Mouse (Mus musculus) G1E-ER4 (cell line): Measurements from ENCODE around the gene St6galnac5. TPM values are rescaled to one million over a fixed set of nuclear protein-coding genes. Genes with fewer than 3 reads are reported as not detected.

Experiments used
- GATA1 ChIP-seq: IDR thresholded peaks from one replicate; pipeline ENCODE4 v1.8.0; 2012; ENCODE audit warnings: low read length, inconsistent platforms
- polyA plus RNA-seq: library from polyadenylated mRNA; stranded (reverse); fragments of >175 nt; gene quantifications from 2 replicates; pipeline ENCODE4 v1.2.3, GENCODE M21; 2012

St6galnac5 gene
- polyA plus RNA-seq, 1 experiment, result not detected

DNA sequence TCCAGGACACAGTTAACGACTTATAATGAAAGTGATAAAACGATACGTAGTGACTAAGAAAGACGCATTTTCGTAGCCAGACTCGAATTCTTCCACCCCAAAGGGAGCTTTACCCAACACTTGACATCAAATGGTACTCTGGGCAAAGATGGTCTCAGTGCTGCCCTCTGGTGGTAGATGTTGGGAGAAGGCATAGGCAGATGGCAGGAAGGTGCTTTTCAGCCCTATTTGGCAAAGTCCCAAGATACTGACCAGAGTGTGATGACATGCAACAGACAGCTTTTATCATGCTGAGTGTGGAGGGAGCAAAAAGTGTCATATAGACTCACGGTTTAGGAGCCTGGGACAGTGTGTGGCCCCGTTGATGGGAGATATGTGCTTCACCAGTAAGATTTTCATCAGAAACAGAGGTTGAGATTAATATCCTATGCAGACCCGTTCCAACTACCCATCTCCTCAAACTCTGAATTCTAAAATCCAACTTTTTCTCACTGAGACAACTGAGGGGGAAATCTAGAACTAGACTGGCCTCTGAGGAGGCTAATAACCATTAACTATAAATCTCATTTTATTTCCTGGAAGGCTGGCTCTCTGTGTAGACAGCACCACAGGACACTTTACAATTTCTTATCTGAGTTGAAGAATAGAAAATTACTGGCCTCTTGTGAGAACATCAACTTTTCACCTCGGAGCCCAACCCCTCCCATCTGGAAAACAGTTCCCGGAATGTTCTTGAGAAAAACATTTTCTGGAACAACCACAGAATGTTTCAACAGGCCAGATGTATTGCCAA is 23.5 kb downstream of the St6galnac5 start:
- no peak for TF ChIP-seq GATA1

DNA sequence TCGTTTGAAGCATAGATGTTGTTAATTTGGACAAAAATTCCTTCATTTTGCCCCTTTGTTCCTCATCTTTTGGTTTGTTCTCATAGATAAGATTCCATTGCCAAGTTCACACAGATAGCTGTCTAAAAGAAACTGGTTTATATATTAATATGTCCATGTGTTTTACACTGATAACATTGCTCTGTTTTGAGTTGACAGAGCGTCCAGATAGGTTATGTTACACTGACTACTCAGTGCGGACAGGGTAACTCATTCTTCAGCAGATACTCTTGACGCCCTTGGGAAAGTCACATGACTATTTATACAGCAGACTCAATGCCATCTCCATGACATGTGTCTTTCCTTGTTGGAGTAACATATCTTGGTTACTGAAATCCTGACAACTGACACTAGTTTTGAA is 25.3 kb downstream of the St6galnac5 start:
- TF ChIP-seq GATA1, result no peak

DNA sequence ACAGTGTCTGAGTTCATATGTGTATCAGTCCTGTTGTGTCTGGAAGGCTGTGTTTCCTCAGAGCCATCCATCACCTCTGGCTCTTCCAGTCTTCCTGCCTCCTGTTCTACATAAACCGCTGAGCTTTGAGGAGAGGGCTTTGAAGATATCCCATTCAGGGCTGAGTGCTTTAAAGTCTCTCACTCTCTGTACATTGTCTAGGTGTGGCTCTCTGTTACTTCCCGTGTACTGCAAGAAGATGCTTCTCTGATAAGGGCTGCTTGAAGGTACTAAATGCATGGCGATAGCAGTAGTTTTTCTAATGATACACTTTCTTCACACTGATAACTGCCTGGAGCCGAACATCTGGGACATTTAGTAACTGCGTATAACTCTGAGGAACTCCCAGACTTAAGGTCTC is 26.0 kb downstream of the St6galnac5 start:
- TF ChIP-seq GATA1, result no peak

DNA sequence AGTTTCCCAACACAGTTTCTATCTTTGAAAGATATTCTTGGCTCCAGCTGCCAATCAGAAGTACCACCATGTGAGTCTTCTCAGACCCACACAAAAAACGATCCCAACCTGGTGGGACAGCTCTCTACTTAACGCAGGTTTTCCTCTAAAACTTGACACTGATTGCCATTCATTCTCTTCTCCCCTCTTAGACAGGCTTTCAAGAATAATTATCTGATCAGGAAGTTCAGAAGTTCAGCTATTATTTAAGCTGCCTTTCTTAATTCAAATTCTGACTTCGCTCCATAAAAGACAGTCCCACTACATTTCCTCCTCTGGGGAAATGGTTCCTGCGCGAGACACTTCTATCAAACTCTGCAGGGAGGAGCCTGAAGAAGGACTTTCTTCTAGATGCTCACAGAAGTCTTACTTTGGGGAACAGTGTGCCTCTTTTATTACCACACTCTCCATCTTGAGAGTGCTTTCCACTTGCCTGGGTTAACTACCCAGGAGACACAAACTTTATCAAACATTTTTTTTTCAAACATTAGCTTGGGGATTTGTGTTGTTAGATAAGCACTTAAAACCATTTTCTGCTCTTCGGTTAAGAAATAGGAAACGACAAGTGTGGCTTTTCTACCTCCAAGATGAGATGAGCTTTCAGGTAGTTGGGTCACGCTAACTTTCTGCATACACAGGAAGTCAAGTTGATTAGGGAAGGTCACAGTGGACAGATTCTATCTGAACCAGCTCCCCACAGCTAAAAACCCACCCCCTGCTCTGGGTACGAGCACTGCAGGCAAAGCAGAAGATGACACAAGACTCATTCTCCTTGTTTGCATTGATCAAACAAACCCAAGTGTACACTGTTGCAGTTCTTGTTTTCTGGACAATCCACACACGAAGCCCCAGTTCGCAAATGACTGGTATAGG is 30.2 kb downstream of the St6galnac5 start:
- TF ChIP-seq GATA1, result no peak

DNA sequence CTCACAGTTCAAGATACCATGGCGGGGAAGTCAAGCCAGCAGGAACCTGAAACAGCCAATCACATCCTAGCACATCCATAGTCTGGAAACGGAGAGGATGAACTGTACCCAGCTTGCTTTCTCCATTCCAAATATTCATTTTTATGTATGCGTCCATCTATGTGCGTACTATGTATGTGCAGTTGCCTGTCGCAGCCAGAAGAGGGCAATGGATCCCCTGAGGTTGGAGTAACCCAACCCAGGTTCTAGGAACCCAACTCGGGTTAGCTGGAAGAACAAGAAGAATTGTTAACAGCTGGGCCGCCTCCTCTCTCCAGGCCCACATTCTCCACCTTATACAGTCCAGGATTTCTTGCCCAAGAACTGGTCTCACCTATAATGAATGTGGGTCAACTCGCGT is 31.1 kb downstream of the St6galnac5 start:
- no peak for TF ChIP-seq GATA1

DNA sequence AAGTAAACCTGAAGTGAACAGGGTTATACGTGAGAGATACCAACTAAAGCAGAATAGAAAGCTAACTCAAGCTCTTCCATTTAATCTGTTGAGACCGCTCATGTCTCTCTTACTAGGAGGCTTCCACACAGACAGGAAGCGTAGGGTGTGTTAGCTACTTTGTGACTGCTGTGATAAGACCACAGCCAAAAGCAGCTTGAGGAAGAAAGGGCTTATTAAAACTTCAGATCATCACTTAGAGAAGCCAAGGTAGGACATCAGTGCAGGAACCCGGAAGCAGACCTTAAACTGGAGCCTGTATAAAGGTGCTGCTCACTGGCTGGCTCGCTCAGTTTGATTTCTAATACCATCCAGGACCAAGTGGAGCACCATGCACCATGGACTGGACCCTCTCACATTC is 31.7 kb downstream of the St6galnac5 start:
- TF ChIP-seq GATA1, result no peak

DNA sequence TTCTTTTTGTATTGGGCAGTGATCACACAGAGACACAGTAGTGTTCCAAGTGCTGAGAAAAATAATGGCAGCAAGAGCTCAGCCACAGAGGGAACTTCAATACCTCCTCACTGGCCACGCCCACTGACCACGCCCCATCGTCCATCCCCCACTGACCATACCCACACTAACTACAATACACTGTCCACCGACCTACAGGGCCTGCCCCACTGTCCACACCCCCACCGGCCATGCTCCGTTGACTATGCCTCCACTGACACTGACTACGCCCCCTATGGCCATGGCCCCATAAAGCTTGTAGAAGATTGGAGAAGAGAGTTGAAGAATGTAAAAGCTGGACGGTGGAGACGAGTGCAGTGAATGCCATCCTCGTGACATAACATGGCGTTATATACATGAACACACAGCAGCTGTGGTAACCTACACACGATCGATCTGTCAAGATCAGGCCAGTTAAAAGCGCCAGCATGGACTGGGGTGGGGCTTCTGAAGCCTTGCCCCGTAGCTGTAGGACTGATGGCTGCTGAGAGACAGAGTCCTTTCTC is 32.7 kb downstream of the St6galnac5 start:
- no peak for TF ChIP-seq GATA1

DNA sequence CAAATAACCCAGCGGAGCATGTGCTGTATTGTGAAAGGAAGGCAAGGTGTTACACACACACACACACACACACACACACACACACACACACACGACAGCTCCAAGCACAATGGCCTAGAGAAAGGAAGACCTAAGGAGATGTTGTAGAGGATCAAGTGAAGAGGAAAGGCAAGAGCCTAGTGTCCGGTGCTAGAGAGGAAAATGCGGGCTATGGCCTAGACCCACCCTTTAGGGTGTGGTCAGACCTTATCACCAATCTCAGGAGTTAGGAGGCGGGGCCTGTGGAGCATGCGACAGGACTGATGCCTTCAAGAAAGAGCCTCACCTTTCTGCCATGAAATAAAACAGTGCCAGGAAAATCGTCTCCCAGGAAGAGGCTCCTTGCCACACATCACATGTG is 33.5 kb downstream of the St6galnac5 start:
- TF ChIP-seq GATA1, result no peak

DNA sequence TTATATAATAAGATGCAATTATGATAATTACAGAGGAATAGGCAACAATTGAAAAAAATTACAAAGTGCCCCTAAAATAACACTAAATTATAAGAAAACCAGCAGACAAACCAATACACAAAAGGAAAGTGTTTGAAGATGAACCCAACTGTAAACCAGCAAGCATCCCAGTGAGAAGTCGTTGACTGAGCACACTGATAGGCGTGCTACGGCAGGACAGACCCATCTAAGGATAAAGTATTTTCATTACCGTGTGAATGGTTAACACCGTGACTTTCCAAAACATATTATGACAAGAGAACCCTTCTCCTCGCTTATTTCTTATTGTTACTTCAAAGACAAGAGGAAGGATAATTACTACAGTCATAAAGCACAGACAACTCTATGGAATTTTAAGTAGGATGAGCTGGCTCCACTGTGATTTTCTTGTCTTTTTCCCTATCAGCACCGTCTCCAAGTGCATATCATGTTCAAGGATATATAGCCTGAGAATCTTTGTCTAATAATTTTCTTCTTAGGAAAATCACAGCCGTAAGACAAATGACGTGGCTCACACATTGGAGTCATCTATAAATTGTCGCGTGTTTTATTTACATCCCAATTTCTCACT is 34.9 kb downstream of the St6galnac5 start:
- no peak for TF ChIP-seq GATA1

DNA sequence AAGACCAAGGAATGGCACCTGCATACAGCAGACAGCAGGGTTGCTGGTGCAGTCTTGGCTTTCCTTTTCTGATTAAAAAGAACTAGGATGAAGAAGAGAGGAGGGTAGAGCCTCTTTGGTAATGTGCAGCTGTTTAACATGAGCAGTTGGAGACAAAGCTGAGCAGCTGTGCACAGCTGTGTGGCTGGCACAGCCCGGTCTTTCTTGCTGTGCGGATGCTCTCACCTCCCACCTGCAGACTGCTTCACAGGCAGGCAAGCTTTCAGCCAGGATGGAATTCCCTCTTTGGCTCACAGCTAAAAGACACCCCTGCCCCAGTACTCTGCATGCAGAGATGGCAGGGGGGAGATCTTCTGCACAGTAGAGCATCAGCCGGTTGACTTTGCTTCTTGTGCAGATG is 37.3 kb downstream of the St6galnac5 start:
- no peak for TF ChIP-seq GATA1

DNA sequence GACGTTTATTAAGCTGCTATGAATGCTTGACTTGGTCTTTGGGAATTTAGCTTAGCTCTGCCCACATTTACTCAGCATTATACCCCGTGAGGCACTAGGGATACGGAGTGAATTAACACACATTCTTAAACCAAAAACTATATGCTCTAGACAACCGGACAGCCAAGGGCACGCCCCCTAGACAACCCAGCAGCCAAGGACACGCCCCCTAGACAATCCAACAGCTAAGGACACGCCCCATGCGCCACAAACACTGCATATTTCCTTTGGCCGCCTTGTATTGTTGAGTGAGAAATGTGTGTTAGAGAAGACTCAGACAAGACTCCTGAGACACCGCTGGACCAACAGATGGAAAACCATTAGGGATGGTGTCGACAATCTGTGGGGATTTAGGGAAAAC is 39.1 kb downstream of the St6galnac5 start:
- no peak for TF ChIP-seq GATA1

DNA sequence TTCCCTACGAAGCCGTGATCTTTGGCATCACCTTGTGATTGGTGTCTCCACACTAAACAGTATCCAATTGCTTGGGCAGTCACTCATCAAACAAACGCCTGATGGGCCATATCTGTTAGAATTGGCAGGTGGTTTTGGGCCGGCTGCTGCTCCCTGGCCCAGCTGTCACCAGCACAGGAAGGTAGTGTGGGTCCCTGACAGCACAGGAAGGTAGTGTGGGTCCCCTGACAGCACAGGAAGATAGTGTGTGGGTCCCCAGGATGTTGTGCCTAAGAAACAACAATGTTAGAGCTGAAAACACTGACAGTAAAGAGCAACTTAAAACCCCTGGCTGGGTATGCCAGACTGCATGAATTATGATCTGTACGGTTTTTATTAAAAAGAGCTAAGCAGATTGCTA is 40.4 kb downstream of the St6galnac5 start:
- TF ChIP-seq GATA1, result no peak

DNA sequence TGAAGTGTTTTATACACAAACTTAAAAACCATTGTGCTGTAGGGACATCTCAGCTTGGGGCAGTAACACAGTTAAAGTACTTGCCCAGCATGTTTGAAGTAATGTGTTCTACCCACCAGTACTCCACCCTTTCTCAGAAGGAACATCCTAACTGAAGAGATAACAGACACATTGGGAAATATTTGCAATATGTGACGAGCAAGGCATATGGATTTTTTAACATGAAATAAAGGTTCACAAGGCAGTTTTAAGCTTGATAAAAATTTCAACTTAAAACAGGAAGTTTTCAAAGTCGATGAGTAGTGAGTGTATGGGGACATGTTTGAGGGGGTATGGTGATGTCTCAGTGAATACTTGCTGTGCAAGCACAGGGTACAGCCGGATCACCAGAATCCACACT is 45.7 kb downstream of the St6galnac5 start:
- TF ChIP-seq GATA1, result no peak

DNA sequence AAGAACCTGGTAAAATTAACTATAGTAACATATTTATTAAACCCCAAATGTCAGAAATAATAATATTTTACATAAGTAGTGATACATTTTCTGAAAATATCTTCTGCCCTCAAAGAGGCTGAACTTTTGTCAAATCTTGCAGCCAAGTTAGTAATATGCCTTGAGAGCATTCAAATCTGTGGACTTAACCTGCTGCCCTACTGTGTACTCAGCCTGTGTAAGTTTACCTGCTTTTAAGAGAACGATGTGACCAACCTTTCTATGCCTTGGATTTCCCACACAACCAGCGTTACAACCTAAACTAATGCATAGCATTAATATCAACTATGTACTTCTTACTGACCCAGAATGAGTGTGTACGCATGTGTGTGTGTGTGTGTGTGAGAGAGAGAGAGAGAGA is 48.3 kb downstream of the St6galnac5 start:
- TF ChIP-seq GATA1, result no peak

DNA sequence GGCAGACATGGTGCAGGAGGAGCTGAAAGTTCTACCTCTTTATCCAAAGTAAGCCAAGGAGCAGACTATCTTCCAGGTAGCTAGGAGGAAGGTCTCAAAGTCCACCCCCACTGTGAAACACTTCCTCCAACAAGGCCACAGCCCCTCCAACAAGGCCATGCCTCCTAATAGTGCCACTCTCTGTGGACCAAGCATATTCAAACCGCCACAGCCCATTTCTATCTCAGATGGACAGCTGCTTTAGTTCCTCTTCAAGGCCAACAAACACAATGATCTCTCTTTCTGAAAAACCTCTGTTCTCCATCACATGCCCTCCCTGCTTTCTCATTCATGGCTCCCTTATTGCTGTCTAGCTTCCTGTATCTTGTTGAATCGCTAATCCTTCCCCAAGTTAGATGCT is 49.5 kb downstream of the St6galnac5 start:
- no peak for TF ChIP-seq GATA1

DNA sequence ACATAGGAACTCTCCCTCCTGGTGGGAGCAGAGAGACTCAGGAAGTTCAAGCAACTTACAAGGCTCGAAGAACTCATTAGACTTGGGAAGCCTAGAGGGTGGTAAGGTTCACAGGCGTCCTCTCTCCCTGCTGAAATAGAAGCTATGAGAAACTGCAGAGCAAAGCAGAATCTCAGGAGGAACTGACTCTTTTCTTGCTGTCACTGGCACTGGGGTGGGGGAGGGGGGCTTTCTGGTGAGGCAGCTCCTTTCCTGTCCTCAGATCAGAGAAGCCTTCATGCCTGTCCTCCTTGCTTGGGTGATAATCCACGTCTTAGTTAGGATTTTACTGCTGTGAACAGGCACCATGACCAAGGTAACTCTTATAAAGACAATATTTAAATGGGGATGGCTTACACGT is 50.0 kb downstream of the St6galnac5 start:
- TF ChIP-seq GATA1, result no peak
